In genomic region chr19:29708003-29708402, GRCm38 (mm10) we compare ENCODE assay signal across 9 mouse cellular contexts. TPM values are rescaled to one million over a fixed set of nuclear protein-coding genes. Genes with fewer than 3 reads are reported as not detected.
DNase-seq lines count a peak whose midpoint lies in the region; ATAC-seq and TF ChIP-seq lines count a peak whose summit lies in the region.
"Had no signal": no experiment of that assay in that cellular context is flagged by ENCODE, and none has a peak within 500 bp of the region (broad histone marks: within the 10 kb centered on the region; RNA-seq: fewer than 3 reads in every experiment).

No protein-coding gene starts in this region.

- no peak for TF ChIP-seq CTCF in lung, embryonic 14.5 days (IDR thresholded peaks at IDR 0.05; ENCODE audit: low read depth)

- no peak overlapping the region for H3K27ac ChIP-seq in lung, embryonic 14.5 days (ENCODE audit: low read depth)

- no peaks in the 10 kb centered on the region for H3K4me1 ChIP-seq in lung, embryonic 14.5 days (ENCODE audit: insufficient read depth)

- H3K9me3 ChIP-seq in lung, embryonic 14.5 days (ENCODE audit: low read depth, low read length) = no peaks in the 10 kb centered on the region

- peak overlapping the region; percentile 52 for H3K4me2 ChIP-seq in lung, embryonic 14.5 days

- peak overlapping the region; percentile 21 for H3K4me3 ChIP-seq in lung, embryonic 14.5 days (ENCODE audit: low read depth, low read length)

- H3K27me3 ChIP-seq in lung, embryonic 14.5 days (ENCODE audit: insufficient read depth, low read length) = no peaks in the 10 kb centered on the region

- no peak for DNase-seq in frontal cortex, postnatal 14 days (ENCODE audit: low spot score in 2 of 2)
- peak; percentile 13 for DNase-seq in urinary bladder, postnatal 14 days (ENCODE audit: low spot score)
- DNase-seq in urinary bladder, postnatal 36 days (ENCODE audit: low spot score in 2 of 2) = no peak
- peak; percentile 28 for DNase-seq in lung, embryonic 14.5 days
- DNase-seq in thymus, postnatal 14 days = peak; percentile 41
- no peak for DNase-seq in layer of hippocampus, postnatal 36 days

- no peaks in the 10 kb centered on the region for H3K36me3 ChIP-seq in lung, embryonic 14.5 days (ENCODE audit: insufficient read depth)

- WGBS in lung, embryonic 14.5 days = 45% methylated on average over 14 of the region's 14 CpGs

- peak; percentile 58 for ATAC-seq in frontal cortex, adult (ENCODE audit: low TSS enrichment)
- ATAC-seq in lung, embryonic 14.5 days (ENCODE audit: insufficient read depth) = no peak
- no peak for ATAC-seq in erythroid progenitor cell, adult 5-6 weeks (replicated peaks; ENCODE audit: low FRiP score, poor library complexity, severe bottlenecking)

- H3K9ac ChIP-seq in lung, embryonic 14.5 days = no peak overlapping the region

RNA-seq across cellular contexts. Expression of gene Mlana, which starts 10.4 kb away (rescaled TPM):
- not detected in 2 replicates for polyA plus RNA-seq in lung, embryonic 14.5 days (2014; fragmentation: Nextera tagmentation; extraction: Ambion mirVana)
- under 1 TPM in 1 of 2 experiments, not detected in 1; 0.40 TPM for total RNA-seq in layer of hippocampus, postnatal 36 days (2021)
- not detected in 2 replicates for total RNA-seq in erythroid progenitor cell, adult 5-6 weeks (2015; ENCODE audit: low replicate concordance)
- total RNA-seq in erythroid progenitor cell, adult 5-6 weeks (2017; ENCODE audit: low replicate concordance) = not detected in 2 replicates
- polyA plus RNA-seq: limb, embryonic 11.5 days had no signal

RNA-seq across cellular contexts. Expression of gene Ermp1, which starts 59.8 kb away (rescaled TPM):
- 7.4 and 8.4 TPM in 2 replicates for polyA plus RNA-seq in lung, embryonic 14.5 days (2014; fragmentation: Nextera tagmentation; extraction: Ambion mirVana)
- 10 to 100 TPM; 53.5 to 61.2 TPM for total RNA-seq in layer of hippocampus, postnatal 36 days (2021)
- 15.5 and 25.6 TPM in 2 replicates for total RNA-seq in erythroid progenitor cell, adult 5-6 weeks (2015; ENCODE audit: low replicate concordance)
- 21.3 and 27.7 TPM in 2 replicates for total RNA-seq in erythroid progenitor cell, adult 5-6 weeks (2017; ENCODE audit: low replicate concordance)

Comparison
In these comparisons a context has a peak if more than half of its experiments do, and no peak if none do; other contexts are left out.
1. DNase-seq: peak in urinary bladder, postnatal 14 days (single experiment), lung, embryonic 14.5 days (single experiment) and thymus, postnatal 14 days (single experiment); none in frontal cortex, postnatal 14 days (0 of 2), urinary bladder, postnatal 36 days (0 of 2) and layer of hippocampus, postnatal 36 days (0 of 2).